Mouse (Mus musculus) liver, embryonic 15.5 days (tissue): Measurements from ENCODE around the gene Kctd14. TPM values are rescaled to one million over a fixed set of nuclear protein-coding genes. Genes with fewer than 3 reads are reported as not detected.

Experiments
- ATAC-seq: fragments of 200-750 bp; cut with Nextera tagmentation; 2 replicates; pipeline ENCODE4 v1.8.0; 2017; ENCODE audit warnings: moderate number of reproducible peaks, mild to moderate bottlenecking, moderate library complexity; ENCODE audit not compliant: insufficient read depth
- H3K27ac ChIP-seq: fragments of 300-500 bp; sonication (generic); replicated peaks from 2 replicates; pipeline ENCODE4 v1.5.1; 2015; ENCODE audit warnings: mild to moderate bottlenecking, inconsistent platforms
- H3K27me3 ChIP-seq: fragments of 300-500 bp; sonication (generic); 2 replicates; pipeline ENCODE4 v1.6.1; 2015; ENCODE audit warnings: mild to moderate bottlenecking, inconsistent platforms
- H3K36me3 ChIP-seq: fragments of 300-500 bp; sonication (generic); replicated peaks from 2 replicates; pipeline ENCODE4 v1.6.1; 2015; ENCODE audit warnings: moderate library complexity, mild to moderate bottlenecking, inconsistent platforms
- H3K4me1 ChIP-seq: fragments of 300-500 bp; sonication (generic); replicated peaks from 2 replicates; pipeline ENCODE4 v1.6.1; 2015; ENCODE audit warnings: inconsistent platforms
- H3K4me2 ChIP-seq: fragments of 300-500 bp; sonication (generic); 2 replicates; pipeline ENCODE4 v1.6.1; 2015; ENCODE audit warnings: moderate library complexity, mild to moderate bottlenecking, inconsistent platforms
- H3K4me3 ChIP-seq: fragments of 300-500 bp; sonication (generic); replicated peaks from 2 replicates; pipeline ENCODE4 v1.5.1; 2015; ENCODE audit warnings: mild to moderate bottlenecking, inconsistent platforms
- H3K9ac ChIP-seq: fragments of 300-500 bp; sonication (generic); 2 replicates; pipeline ENCODE4 v1.6.1; 2015; ENCODE audit warnings: moderate library complexity, mild to moderate bottlenecking, inconsistent platforms
- H3K9me3 ChIP-seq: fragments of 300-500 bp; sonication (generic); replicated peaks from 2 replicates; pipeline ENCODE4 v1.6.1; 2016; ENCODE audit warnings: inconsistent platforms
- WGBS: fragments of 180-500 bp; shearing (Covaris S2); methylation state at CpG from one replicate; pipeline ENCODE4 v1.1.7; 2015; ENCODE audit warnings: mixed read lengths; ENCODE audit not compliant: insufficient replicate concordance; 5-methylcytosine and 5-hydroxymethylcytosine counted together
- polyA plus RNA-seq: library from polyadenylated mRNA; unstranded; fragments of >200 nt; fragmentation: Nextera tagmentation; extraction: Ambion mirVana; gene quantifications from 2 replicates; pipeline ENCODE4 v1.2.1, GENCODE M21; 2015

Kctd14 gene
- polyA plus RNA-seq, 1 experiment from 2014 or later = 12.0 TPM

- Histone ChIP-seq H3K27me3 (no peaks in the 10 kb centered on the region), H3K9me3 (no peaks in the 10 kb centered on the region), H3K4me2 (no peak overlapping the region), H3K4me3 (no peak overlapping the region), H3K9ac (no peak overlapping the region), H3K27ac (no peak overlapping the region), H3K4me1 (no peaks in the 10 kb centered on the region), H3K36me3 (peaks cover 42% of the 10 kb centered on the region)
- WGBS = 65% methylated on average over 3 of the region's 3 CpGs
- ATAC-seq = no peak
These were observed 40.0 kb downstream of the Kctd14 start for GRCm38 (mm10) chr7:97491157-97491556.

GRCm38 (mm10) chr7:97492420-97492819 is 41.3 kb downstream of the Kctd14 start:
- Histone ChIP-seq H3K9me3 (no peaks in the 10 kb centered on the region), H3K36me3 (peaks cover 31% of the 10 kb centered on the region), H3K4me2 (no peak overlapping the region), H3K4me1 (no peaks in the 10 kb centered on the region), H3K27me3 (no peaks in the 10 kb centered on the region), H3K27ac (no peak overlapping the region), H3K4me3 (no peak overlapping the region), H3K9ac (no peak overlapping the region)
- no peak for ATAC-seq
- 61% methylated on average over 4 of the region's 4 CpGs for WGBS

- Histone ChIP-seq H3K36me3 (peaks cover 28% of the 10 kb centered on the region), H3K9ac (no peak overlapping the region), H3K9me3 (no peaks in the 10 kb centered on the region), H3K27me3 (no peaks in the 10 kb centered on the region), H3K27ac (no peak overlapping the region), H3K4me1 (no peaks in the 10 kb centered on the region), H3K4me3 (no peak overlapping the region), H3K4me2 (no peak overlapping the region)
- no peak for ATAC-seq
These were observed 43.9 kb downstream of the Kctd14 start for GRCm38 (mm10) chr7:97495052-97495451.

- Histone ChIP-seq H3K4me1 (no peaks in the 10 kb centered on the region), H3K27ac (no peak overlapping the region), H3K4me3 (no peak overlapping the region), H3K9ac (no peak overlapping the region), H3K9me3 (no peaks in the 10 kb centered on the region), H3K27me3 (no peaks in the 10 kb centered on the region), H3K4me2 (no peak overlapping the region), H3K36me3 (peaks cover 28% of the 10 kb centered on the region)
- ATAC-seq = no peak
- 72% methylated on average over 5 of the region's 5 CpGs for WGBS
These were observed 49.6 kb downstream of the Kctd14 start for GRCm38 (mm10) chr7:97500555-97501209.

Other genes with a start within 250 kb of the Kctd14 start
- gene Usp35, start 119.3 kb upstream of the Kctd14 start, polyA plus RNA-seq = 0.07 and 0.16 TPM in 2 replicates
- 1.2 TPM in 2 replicates for gene Kctd21, start 119.0 kb upstream of the Kctd14 start, polyA plus RNA-seq
- 31.0 and 31.8 TPM in 2 replicates for gene Alg8, start 79.7 kb upstream of the Kctd14 start, polyA plus RNA-seq
- 132 and 164 TPM in 2 replicates for gene Ndufc2, start 51.3 kb upstream of the Kctd14 start, polyA plus RNA-seq
- 0.32 and 0.68 TPM in 2 replicates for gene Thrsp, start 33.6 kb upstream of the Kctd14 start, polyA plus RNA-seq
- gene Ints4, start 29.6 kb downstream of the Kctd14 start, polyA plus RNA-seq = 18.4 and 19.8 TPM in 2 replicates
- 16.2 and 16.6 TPM in 2 replicates for gene Aamdc, start 128.2 kb downstream of the Kctd14 start, polyA plus RNA-seq
- gene Rsf1, start 128.6 kb downstream of the Kctd14 start, polyA plus RNA-seq = 5.2 and 6.6 TPM in 2 replicates
- gene Clns1a, start 245.3 kb downstream of the Kctd14 start, polyA plus RNA-seq = 60.6 and 61.2 TPM in 2 replicates